Mouse (Mus musculus): ENCODE results near the gene Tbc1d17.
"Not testable (repeated sequence)": the region's sequence is repeated elsewhere in the genome, so short reads cannot be mapped to it uniquely, and the experiment has no call there.

Tbc1d17 gene

DNA sequence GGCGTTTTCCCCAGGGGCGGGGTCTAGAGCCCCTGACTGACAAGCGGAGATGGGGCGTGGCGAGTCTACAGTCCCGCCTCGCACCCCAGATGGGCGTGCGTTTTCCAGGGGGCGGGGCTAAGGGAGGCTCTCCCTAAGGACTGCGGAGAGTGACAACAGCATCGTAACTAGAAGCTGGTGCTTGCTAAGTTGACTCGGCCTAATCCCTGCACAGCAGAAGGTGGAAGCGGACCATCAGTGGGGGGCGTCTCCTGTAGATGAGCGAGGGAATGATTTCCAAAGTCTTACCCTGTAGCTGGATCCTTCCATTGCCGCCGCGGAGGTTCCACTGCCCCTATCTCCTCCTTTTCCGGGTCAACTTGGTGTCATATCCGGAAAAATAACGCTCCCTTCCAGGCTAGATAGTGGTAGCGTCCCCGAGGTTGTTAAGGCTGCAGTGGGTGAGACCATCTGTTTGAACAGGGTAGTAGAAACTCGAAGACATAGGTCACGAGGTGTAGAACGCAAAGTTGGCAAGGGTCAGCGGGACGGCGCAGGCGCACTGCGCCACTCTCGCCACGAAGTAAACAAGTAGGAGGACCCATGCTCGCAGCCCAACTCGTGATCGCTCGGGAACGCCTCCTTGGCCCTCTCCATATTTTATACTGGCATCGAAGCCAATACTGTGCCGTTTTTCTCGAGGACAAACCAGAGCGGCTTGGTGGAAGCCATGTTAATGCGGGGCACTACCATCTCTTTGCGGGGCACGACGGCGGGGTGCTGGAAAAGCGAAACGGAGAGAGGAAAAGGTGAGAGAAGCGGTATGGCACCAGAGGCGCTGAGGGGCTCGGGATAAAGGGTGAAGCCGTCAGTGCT lies at the start of gene Tbc1d17, which contains the start of gene Akt1s1:
TSS of gene Tbc1d17 (minus strand) at position 519 of the 855 bp plus-strand sequence.
TSS of gene Akt1s1 (plus strand) at position 431 of the 855 bp plus-strand sequence.
- peak; percentile 97 for DNase-seq (ENCODE audit: low read depth, low spot score)

- DNase-seq (ENCODE audit: low read depth, low spot score), result no peak
Observed at GRCm38 (mm10) chr7:44898607-44899006, 49.7 kb upstream of the Tbc1d17 start.

GRCm38 (mm10) chr7:44896499-44896898 lies 47.6 kb upstream of the Tbc1d17 start:
- DNase-seq (ENCODE audit: low read depth, low spot score), result peak; percentile 20

DNA sequence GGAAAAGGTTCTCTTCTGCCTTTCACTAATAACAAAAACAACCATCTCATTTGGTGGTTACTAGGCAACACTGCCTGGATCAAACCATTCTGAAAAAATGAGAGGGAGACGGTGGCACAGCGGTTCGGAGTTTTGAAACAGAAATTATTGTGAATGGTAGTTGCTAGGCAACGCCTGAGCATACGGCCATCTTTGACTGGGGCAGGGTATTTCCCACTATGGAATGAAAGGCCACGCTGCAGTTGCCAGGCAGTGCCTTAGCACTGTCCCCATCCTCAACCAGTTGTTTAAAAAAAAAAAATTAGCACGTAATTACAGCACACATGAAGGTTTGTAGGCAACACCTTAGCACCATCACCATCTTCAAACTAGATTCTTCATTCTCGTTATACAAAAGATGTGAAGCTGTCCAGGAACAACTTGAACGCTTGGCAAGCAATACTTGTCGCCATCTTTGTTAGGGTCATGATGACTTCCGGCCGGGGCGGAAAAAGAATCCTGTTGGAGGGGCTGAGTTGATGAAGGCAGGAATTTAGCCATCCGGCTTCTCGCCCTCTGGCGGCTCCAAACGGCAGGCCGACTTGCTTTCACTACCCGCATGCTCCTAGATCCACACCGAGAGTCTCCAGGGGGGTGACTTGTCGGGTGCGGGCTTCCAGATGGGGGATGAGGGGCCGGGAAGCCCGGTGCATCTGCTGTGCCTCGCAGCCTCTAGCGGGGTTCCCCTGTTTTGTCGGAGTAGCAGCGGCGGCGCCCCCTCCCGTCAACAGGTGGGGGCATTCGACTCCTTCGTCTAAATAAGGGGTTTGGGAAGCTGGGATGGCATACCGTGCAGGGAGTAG lies 46.9 kb upstream of the Tbc1d17 start, which contains the start of gene Fuz:
TSS of gene Fuz (plus strand) at position 487 of the 842 bp plus-strand sequence.
- peak; percentile 96 for DNase-seq (ENCODE audit: low read depth, low spot score)

GRCm38 (mm10) chr7:44895206-44895592 lies 46.3 kb upstream of the Tbc1d17 start:
- no peak for DNase-seq (ENCODE audit: low read depth, low spot score)

GRCm38 (mm10) chr7:44894175-44894574 lies 45.3 kb upstream of the Tbc1d17 start:
- DNase-seq (ENCODE audit: low read depth, low spot score), result no peak

DNA sequence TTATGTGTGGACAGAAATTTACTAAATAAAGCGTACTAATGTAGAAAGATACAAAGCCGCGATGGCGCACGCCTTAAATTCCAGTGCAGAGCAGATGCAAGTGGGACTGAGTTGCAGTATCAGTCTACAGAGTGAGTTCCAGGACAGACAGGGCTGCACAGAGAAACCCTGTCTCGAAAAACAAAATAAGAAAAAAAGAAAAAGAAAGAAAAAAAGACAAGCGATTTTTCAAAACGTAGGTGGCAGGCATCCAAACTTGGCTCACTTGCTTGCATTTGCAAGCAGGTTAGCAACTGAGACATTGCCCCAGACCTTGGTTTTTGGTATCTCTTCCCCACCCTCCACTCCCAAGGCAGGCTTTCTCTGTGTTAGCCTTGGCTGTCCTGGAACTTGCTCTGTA lies 44.3 kb upstream of the Tbc1d17 start:
- peak; percentile 41 for DNase-seq (ENCODE audit: low read depth, low spot score)

DNA sequence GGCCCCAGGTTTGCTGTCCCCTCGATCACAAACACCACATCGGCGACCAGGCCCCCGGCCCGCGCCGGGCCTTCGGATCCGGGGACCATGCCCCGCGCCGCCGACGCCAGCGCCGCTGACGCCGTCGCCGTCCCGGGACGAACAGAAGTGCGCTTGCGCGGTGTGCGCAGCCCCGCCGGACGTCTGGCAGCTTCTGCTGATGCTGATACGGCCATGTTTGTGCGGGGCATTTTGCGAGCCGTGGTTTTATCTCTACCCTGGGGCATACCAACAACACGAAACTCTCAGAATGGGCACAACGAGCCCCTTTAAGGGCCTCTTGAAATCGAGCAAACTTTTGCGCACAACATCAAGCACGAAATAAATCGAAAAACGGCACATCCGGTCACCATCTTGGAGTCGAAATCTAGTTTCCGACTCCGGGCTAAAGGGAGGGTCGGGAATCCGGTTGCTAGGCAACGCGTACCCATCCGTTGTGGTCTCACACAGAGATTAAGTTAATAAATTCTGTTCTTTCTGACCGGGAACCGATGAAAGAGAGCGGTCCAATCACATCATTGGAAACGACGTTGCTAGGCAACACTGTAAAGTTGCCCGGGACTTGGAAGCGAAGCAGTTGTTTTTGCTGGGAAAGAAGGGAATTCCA lies 43.5 kb upstream of the Tbc1d17 start, which contains the start of gene Med25:
TSS of gene Med25 (minus strand) at position 437 of the 646 bp plus-strand sequence.
- DNase-seq (ENCODE audit: low read depth, low spot score), result peak; percentile 96

GRCm38 (mm10) chr7:44891611-44892010 lies 42.7 kb upstream of the Tbc1d17 start:
- no peak for DNase-seq (ENCODE audit: low read depth, low spot score)

DNA sequence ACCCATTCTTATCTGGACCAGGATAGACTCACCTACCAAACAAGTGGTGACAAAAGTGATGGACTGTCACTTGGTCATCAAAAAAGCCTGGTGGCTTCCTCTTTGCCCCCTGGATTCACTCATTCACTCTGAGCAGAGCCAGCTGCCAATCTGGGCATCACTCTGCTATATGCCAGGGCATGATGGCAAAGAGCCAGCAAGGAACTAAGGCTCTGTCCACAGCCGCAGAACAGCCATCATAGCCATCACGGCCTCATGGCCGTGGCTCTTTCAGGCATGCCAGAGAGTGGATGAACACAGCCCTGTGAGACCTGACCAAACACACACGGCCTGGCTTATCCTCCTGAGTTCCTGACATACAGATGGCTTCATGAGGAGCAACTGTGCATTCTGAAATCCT lies 41.9 kb upstream of the Tbc1d17 start:
- DNase-seq (ENCODE audit: low read depth, low spot score), result no peak

GRCm38 (mm10) chr7:44890180-44890579 lies 41.3 kb upstream of the Tbc1d17 start:
- DNase-seq (ENCODE audit: low read depth, low spot score), result no peak

- DNase-seq (ENCODE audit: low read depth, low spot score), result peak; percentile 65
Observed at GRCm38 (mm10) chr7:44888256-44889105, 39.6 kb upstream of the Tbc1d17 start.

- no peak for DNase-seq (ENCODE audit: low read depth, low spot score)
Observed at GRCm38 (mm10) chr7:44886964-44887363, 38.1 kb upstream of the Tbc1d17 start.

GRCm38 (mm10) chr7:44884637-44885036 lies 35.8 kb upstream of the Tbc1d17 start:
- no peak for DNase-seq (ENCODE audit: low read depth, low spot score)

DNA sequence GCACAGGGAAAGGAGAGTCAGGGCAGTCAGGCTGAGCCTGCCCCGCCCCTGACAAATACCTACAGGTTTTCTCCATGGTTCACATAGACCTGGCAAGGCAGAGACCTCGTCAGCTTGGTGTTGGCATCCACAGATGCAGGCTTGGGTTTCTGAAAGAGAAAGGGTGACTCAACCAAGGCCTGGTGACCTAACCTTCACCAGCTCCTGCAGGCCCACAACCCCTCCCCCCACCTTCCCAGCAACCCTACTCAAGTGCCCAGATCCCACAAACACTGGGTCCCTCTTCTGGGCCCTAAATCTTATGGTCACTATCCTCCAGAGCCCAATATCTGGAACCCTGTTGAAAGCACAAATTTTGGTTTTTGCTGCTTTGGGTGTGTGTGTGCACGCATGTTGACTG lies 34.2 kb upstream of the Tbc1d17 start:
- DNase-seq (ENCODE audit: low read depth, low spot score), result no peak

- no peak for DNase-seq (ENCODE audit: low read depth, low spot score)
Observed at GRCm38 (mm10) chr7:44877833-44878232, 29.0 kb upstream of the Tbc1d17 start.

- not testable (repeated sequence) for DNase-seq (ENCODE audit: low read depth, low spot score)
Observed at GRCm38 (mm10) chr7:44871774-44872173, 22.9 kb upstream of the Tbc1d17 start.

DNA sequence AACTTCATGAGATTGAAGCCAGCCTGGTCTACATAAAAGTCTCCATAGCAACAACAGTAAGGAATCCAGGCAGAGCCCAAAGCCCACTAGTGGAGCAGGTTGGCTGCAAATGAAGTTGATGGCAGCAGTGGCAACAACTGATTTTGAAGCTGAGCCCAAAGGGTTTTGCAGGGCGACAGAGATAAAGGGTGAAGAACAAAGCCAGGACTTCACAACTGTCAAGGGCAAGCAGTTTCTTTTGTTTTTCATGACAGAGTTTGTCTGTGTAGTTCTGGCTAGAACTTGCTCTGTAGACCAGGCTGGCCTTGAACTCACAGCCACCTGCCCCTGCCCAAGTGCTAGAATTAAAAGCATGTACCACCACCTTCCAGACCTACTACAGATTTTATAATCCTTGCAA lies 22.3 kb upstream of the Tbc1d17 start:
- DNase-seq (ENCODE audit: low read depth, low spot score), result no peak

DNA sequence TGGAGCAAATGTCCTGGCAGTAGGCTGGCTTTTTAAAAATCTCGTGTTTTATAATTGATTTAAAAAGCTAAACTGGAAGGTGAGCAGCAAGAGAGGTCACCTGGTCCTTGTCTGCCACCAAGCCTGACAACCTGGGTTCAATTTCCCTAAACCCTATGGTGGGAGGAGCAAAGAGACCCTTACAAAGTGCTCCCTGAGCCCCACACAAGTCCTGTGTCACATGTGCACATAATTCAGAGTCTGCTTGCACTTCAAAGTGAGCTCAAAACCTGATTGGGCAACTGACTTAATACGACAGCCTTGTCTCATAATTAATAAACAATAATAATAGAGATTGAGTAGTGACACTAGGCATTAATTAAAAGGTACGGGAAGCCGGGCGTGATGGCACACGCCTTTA lies 21.7 kb upstream of the Tbc1d17 start:
- no peak for DNase-seq (ENCODE audit: low read depth, low spot score)

GRCm38 (mm10) chr7:44869697-44870528 lies 21.0 kb upstream of the Tbc1d17 start, which contains the start of gene Ptov1:
Gene Ptov1, minus strand, starts transcription at chr7:44869788.
- peak; percentile 97 for DNase-seq (ENCODE audit: low read depth, low spot score)
